Mouse (Mus musculus): ENCODE data around the gene Slc4a11.

The Slc4a11 gene

GRCm38 (mm10) chr2:130697153-130697810, at the start of gene Slc4a11:
Slc4a11 (minus strand) TSS chr2:130697519.
- in situ Hi-C loops (cut with MseI, MboI), result no loop called here

DNA sequence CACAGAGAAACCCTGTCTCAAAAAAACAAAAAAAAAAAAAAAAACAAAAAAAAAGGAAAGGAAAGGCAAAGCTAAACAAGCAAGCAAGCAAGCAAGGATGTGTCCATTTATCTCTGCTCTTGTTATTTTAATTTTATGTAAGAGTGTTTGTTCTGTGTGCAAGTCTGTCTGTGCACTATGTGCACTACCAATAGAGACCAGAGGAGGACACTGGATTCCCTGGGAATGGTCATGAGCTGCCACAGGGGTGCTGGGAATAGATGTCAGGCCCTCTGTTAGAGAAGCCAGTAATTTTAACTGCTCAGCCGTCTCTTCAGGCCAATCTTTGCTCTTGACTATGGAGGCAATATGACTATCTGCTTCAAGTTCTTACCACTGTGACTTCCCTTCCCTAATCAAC, 46.3 kb upstream of the Slc4a11 start:
- in situ Hi-C loops (cut with MseI, MboI), result no loop called here

GRCm38 (mm10) chr2:130740096-130740495, 42.8 kb upstream of the Slc4a11 start:
- in situ Hi-C loops (cut with MseI, MboI), result no loop called here

- in situ Hi-C loops (cut with MseI, MboI), result no loop called here
These were observed 40.7 kb upstream of the Slc4a11 start for GRCm38 (mm10) chr2:130738019-130738418.

DNA sequence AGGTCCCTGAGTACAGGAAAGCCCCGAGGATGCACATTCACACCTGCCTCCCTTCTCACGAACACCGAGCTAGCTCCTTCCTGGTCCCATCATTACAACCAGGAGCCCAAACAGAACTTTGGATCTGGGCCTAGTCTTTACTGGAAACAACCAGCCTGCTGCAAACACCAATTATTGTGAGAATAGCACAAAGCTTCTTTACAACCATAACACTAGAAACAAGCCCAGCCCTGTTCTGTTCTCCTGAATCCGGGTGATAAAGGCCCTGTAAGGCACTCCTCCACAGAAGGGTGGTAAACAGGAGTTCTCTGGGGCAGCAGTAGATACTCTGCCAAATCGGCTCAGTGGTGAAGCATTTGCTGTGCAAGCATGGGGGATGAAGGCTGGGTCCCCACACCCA, 38.0 kb upstream of the Slc4a11 start:
- in situ Hi-C loops (cut with MseI, MboI), result no loop called here

DNA sequence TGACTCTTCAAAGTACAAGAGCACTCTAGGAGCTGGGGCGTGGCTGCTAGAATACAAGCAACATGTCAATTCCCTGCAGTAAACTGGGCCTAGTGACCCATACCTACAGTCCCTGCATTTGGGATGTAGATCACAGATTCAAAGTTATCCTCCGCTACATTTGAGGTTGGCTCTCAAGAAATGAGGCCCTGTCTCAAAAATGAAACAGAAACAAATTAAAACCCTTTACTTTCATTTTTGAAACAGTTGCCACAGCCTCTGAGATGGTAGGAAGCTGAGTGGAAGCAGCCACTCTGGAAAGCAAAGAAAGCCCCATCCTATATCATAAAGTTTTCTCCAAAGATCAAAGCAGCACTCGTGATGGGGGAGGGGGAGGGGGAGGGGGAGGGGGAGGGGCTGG, 36.1 kb upstream of the Slc4a11 start:
- in situ Hi-C loops (cut with MseI, MboI), result no loop called here

DNA sequence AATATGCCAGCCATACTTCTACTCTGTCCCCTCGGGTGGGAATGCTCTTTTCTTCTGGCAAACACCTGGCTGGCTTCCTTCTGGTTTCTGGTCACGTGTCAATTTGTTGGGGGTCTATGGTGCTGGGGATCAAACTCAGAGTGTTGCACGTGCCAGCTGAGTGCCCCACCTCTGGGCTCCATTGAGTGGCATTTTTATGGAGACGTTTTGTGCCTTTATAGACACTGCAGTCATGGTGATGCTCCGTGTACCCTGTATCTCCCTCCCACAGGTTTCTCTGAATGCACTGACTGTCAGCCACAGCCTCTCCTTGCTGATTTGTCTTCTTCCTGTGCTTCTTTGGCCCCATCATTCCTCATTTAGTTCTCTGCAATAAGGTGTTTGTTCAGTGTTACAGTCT, 34.5 kb upstream of the Slc4a11 start:
- in situ Hi-C loops (cut with MseI, MboI), result no loop called here

GRCm38 (mm10) chr2:130730746-130731145, 33.4 kb upstream of the Slc4a11 start:
- in situ Hi-C loops (cut with MseI, MboI), result no loop called here

GRCm38 (mm10) chr2:130728906-130729585, 31.7 kb upstream of the Slc4a11 start:
- in situ Hi-C loops (cut with MseI, MboI), result no loop called here

GRCm38 (mm10) chr2:130727752-130728151, 30.4 kb upstream of the Slc4a11 start:
- in situ Hi-C loops (cut with MseI, MboI), result no loop called here

DNA sequence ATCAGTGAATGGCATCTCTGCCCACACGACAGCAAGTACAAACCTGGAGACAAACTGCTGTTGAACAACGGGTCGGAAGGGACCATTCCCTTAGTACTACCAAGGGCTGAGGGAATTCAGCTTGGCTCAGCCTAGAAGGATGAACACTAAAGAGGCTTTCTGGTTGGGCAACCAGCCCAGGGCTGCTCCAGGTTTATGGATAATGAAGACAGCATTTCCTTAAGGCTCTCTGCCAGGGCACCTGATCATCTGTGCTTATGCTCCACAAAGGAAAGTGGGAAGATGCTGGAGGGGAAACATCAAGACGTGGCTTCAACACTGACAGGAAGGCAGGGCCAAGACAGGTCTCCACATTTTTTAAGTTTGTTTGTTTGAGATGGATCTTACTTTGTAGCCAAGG, 27.1 kb upstream of the Slc4a11 start:
- in situ Hi-C loops (cut with MseI, MboI), result no loop called here

GRCm38 (mm10) chr2:130717951-130718350, 20.6 kb upstream of the Slc4a11 start:
- in situ Hi-C loops (cut with MseI, MboI), result no loop called here

- in situ Hi-C loops (cut with MseI, MboI), result no loop called here
These were observed 9.7 kb upstream of the Slc4a11 start for GRCm38 (mm10) chr2:130707057-130707456.

- in situ Hi-C loops (cut with MseI, MboI), result no loop called here
These were observed 9.3 kb upstream of the Slc4a11 start for GRCm38 (mm10) chr2:130706602-130707001.

- in situ Hi-C loops (cut with MseI, MboI), result no loop called here
These were observed 7.9 kb upstream of the Slc4a11 start for GRCm38 (mm10) chr2:130705178-130705577.

DNA sequence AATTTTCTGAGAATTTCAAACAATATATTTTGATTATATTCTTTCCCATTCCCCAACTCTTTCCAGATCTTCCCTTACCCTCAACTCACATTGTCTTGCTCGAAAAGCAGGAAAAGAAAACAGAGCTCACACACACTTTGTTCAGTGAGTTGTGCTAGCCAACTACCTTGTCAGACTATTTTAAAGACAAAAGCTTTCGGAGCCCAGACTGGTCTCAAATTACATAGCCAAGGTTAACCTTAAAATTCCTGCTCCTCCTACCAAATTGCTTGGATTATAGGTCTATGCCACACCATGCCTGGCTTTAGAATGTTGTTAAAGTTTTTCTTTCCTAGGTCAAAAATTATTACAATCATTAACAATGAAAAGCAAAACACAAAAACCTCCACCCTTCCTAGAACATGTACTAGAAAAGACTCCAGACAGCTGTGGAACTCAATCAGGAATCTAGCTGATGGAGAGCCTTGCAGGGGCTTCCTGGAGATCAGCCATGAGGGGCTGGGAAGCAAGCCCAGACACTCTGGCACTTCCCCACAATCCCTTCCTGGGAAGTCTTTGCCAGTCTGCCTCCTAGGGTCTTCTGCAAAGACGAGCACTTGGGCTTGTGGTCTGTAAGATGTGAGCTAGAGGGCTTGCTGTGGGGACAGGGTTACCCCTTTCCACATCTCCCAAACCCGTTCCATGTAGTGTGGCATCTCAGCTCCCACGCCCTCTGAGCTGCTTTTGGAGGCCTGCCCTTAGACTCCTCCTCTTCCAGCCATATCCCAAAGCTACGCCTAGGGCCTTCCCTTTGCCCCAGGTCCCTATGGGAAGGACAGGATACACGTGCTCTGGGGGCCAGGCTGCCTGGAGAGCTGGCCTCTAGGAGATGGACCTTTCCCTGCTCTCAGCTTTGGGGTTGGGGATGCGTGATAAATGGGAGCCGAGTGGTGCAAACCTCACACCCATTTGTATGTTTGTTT, 7.0 kb upstream of the Slc4a11 start:
- in situ Hi-C loops (cut with MseI, MboI), result no loop called here

DNA sequence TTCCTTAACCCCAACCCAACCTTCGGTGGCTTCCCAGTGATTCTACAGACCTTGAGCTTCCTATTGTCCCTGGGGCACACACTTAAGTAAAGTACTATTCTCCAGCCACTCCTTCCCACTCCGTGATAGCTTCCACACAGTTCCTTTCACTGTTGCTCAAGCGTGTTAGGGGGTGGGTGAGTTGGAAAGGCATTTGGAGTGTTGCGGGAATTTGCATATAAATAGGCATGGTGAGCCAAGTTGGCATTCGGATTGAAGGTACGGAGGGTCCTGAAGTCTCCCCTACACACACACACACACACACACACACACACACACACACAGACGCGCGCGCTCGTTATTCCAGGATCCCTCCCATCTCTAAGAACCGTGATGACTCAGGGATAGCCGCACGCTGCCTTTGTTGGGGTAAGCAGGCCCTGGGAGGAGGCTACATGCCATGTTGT, 525 bp upstream of the Slc4a11 start:
- in situ Hi-C loops (cut with MseI, MboI), result no loop called here

DNA sequence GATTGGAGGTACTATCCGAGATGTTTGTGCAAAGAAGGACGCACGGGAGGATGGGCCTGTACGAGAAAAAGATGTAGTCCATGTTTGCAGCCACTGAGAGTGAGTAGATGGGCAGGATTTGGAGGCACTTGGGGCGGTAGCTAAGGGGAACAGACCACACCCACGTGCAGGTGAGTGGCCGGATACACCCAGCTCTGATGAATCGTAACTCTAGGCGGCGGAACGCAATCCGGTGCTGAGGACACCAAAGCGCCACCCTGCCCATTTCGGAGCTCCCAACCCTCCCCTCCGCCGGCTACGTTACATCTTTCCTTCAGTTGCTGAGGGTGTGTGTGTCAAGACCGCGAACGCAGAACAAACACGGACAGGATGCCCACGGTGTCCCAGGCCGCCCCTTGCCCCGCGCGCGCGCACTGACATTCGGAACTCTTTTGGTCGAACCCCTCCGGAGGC, 593 bp downstream of the Slc4a11 start:
- in situ Hi-C loops (cut with MseI, MboI), result no loop called here

DNA sequence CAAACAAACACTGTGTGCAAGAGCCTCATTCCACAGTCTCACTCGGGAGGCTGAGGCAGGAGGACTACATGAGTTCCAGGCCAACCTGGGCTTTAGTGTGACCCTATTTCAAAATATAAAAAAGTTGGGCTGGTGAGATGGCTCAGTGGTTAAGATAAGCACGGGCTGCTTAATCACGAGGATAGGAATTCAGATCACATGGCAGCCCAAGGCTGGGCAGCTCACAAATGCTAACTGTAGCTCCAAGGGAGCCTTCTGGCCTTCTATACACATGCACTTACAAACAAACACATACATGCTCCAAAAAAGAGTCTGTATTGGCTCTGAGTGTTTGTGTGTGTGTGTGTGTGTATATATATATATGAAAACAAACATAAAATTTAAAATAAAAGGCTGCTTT, 3.8 kb downstream of the Slc4a11 start:
- in situ Hi-C loops (cut with MseI, MboI), result no loop called here

DNA sequence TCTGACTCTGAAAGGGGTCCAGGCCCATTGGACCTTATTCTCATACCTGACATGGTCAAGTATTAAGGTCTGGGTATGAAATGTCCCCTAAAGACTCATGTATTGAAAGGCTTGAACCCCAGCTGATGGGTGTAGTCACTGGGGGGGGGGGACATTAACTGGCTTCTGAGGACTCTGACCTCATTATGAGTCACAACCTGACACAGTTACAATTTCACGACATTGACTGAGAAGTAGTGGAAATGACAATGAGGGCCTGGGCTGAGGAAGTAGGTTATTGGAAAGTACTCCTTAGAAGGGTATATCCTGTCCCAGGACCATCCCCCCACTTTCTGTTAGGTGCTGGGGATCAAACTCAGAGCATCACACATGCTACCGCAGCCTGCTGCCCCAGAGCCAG, 8.3 kb downstream of the Slc4a11 start:
- in situ Hi-C loops (cut with MseI, MboI), result no loop called here

- in situ Hi-C loops (cut with MseI, MboI), result no loop called here
These were observed 11.9 kb downstream of the Slc4a11 start for GRCm38 (mm10) chr2:130685426-130685825.

- in situ Hi-C loops (cut with MseI, MboI), result no loop called here
These were observed 15.8 kb downstream of the Slc4a11 start for GRCm38 (mm10) chr2:130681531-130681930.

Data from mouse trophoblast stem cell (cell line).